Mouse (Mus musculus) heart, embryonic 10.5 days (tissue): ENCODE results near the gene Tmem159. TPM values are rescaled to one million over a fixed set of nuclear protein-coding genes. Genes with fewer than 3 reads are reported as not detected.

Source experiments
- DNase-seq: peaks from one replicate; pipeline ENCODE4 v3.0.0-alpha.2; 2017; ENCODE audit warnings: low spot score
- H3K27ac ChIP-seq: fragments of 300-500 bp; sonication (generic); 2 replicates; pipeline ENCODE4 v1.5.1; 2016; ENCODE audit warnings: mild to moderate bottlenecking
- H3K27me3 ChIP-seq: fragments of 300-500 bp; sonication (generic); 2 replicates; pipeline ENCODE4 v1.6.1; 2016; ENCODE audit warnings: mild to moderate bottlenecking; ENCODE audit not compliant: poor library complexity, insufficient read depth, severe bottlenecking
- H3K36me3 ChIP-seq: fragments of 300-500 bp; sonication (generic); 2 replicates; pipeline ENCODE4 v1.6.1; 2016; ENCODE audit warnings: mild to moderate bottlenecking, moderate library complexity
- H3K4me1 ChIP-seq: fragments of 300-500 bp; sonication (generic); 2 replicates; pipeline ENCODE4 v1.6.1; 2016; ENCODE audit warnings: mild to moderate bottlenecking
- H3K4me3 ChIP-seq: fragments of 300-500 bp; sonication (generic); 2 replicates; pipeline ENCODE4 v1.5.1; 2016; ENCODE audit warnings: mild to moderate bottlenecking, moderate library complexity
- H3K9me3 ChIP-seq: fragments of 300-500 bp; sonication (generic); 2 replicates; pipeline ENCODE4 v1.6.1; 2016; ENCODE audit warnings: mild to moderate bottlenecking, moderate library complexity
- WGBS: fragments of 180-500 bp; shearing (Covaris S2); methylation state at CpG from one replicate; pipeline ENCODE4 v1.1.7; 2016; 5-methylcytosine and 5-hydroxymethylcytosine counted together
- polyA plus RNA-seq: library from polyadenylated mRNA; unstranded; fragments of >200 nt; fragmentation: Nextera tagmentation; extraction: Ambion mirVana; gene quantifications from 2 replicates; pipeline ENCODE4 v1.2.1, GENCODE M21; 2016

Tmem159 gene
- polyA plus RNA-seq, result 18.1 and 20.4 TPM in 2 replicates

DNA sequence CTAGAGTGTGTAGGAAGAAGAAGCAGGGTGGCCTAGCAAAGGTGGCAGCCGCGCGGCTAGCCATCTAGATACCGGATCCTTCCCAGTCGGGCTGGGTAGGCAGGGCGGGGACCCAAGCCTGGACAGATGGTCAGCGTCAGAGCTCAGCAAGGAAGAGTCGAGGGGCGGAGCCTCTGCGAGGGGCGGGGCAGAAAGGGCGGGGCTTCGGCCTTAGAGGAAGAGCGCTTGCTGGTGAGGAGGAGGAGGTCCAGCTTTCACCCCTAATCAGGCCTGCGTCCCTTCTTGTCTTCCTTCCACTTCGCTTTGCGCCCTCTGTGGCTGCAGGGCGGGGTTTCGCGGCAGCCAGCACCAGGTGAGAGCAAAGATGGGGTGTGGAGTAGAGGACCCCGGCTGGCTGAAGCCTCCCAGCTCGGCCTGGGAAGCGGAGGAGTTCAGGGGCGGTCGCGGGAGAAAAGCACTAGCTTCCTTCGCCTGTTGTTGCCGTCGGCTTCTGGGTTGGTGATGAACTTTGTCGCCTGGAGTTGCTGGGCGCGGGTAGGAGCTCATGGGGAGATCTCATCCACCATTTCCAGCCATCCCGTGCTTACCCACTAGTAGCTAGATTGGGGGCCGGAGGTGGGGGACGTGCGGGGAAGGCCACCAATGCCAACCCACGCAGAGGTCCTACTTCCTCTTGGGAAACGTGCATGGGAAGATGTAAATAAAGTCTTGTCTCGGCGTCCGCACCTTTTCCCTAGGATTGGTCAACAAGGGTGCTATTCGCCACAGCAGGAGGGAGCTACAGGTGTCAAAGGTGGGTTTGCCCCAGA, at the start of gene Tmem159:
Tmem159 (plus strand) TSS at position 190 of the 809 bp plus-strand sequence.
- Histone ChIP-seq H3K9me3 (no peaks in the 10 kb centered on the region), H3K4me3 (peak within 1 kb of the TSS; percentile 80), H3K4me1 (peaks cover 10% of the 10 kb centered on the region), H3K36me3 (no peaks in the 10 kb centered on the region), H3K27me3 (no peaks in the 10 kb centered on the region), H3K27ac (peak within 1 kb of the TSS; percentile 80)
- DNase-seq, result peak; percentile 95
- WGBS, result under 1% methylated on average over 41 of the region's 42 CpGs

DNA sequence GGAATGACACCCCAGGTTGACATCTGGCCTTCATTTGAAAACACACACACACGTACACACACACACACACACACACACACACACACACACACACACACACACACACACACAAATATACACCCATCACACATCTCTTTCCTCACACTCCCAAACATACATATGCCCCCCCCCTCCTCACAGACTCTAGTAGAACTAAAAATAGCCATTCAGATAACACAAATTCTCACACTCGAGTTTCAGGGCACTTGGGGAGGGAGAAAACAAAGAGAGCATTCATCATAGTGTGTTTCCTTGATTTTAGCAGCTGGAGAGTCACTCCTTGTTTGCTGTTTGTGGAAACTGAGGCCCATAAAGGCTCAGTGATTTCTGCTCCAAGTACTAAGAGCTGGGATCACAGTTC, 48.1 kb upstream of the Tmem159 start:
- H3K27me3 ChIP-seq, result no peaks in the 10 kb centered on the region
- peaks cover 14% of the 10 kb centered on the region for H3K4me1 ChIP-seq
- no peak overlapping the region for H3K4me3 ChIP-seq
- DNase-seq, result no peak
- 10% methylated on average over 1 of the region's 2 CpGs for WGBS
- H3K9me3 ChIP-seq, result no peaks in the 10 kb centered on the region
- peak overlapping the region; percentile 73 for H3K27ac ChIP-seq
- no peaks in the 10 kb centered on the region for H3K36me3 ChIP-seq

DNA sequence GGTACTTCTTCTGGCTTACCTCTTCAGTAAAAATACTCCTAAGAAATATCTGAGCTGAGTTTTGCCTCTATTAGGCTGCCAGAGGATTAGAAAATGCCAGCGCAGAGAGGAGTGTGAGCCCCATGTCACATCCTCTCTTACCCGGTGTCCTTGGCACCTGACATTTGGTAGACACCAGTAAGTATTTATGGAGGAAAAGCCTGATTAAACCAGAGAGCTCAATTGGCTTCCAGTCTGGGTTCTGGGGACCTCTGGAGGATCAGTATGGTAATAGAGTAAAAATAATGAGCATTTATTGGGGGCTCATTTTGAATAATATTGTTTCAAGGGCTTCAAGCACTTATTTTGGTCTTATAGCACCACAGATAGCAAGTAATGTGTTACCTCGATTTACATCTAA, 46.7 kb upstream of the Tmem159 start:
- Histone ChIP-seq H3K27me3 (no peaks in the 10 kb centered on the region), H3K9me3 (no peaks in the 10 kb centered on the region), H3K36me3 (no peaks in the 10 kb centered on the region), H3K27ac (no peak overlapping the region; the same call in 1 of the 2 replicates), H3K4me3 (no peak overlapping the region), H3K4me1 (peaks cover 14% of the 10 kb centered on the region)
- WGBS, result 74% methylated on average over 3 of the region's 3 CpGs
- DNase-seq, result no peak

- no peak overlapping the region for H3K27ac ChIP-seq
- H3K9me3 ChIP-seq, result no peaks in the 10 kb centered on the region
- no peaks in the 10 kb centered on the region for H3K36me3 ChIP-seq
- no peak overlapping the region for H3K4me3 ChIP-seq
- no peaks in the 10 kb centered on the region for H3K27me3 ChIP-seq
- 68% methylated on average over 1 of the region's 1 CpGs for WGBS
- H3K4me1 ChIP-seq, result no peaks in the 10 kb centered on the region
- DNase-seq, result no peak
These were observed 38.1 kb upstream of the Tmem159 start for GRCm38 (mm10) chr7:120064045-120064444.

DNA sequence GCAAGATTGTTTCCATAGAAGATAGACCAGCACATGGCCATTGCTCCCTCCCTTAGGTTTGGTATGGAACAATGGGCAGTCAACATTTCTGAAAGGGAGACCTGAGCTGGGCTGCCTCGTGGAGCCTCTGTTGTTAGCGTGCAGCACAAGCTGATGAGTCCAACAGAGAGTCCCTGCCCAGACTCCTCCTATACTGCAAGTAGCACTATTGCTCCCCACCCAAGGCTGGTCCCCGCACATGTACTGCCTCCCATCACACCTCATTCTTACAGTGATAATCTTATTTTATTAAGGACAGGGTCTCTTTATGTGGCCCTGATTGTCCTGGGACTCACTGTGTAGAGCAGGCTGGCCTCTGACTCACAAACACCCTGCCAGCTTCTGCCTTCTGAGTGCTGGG, 34.0 kb upstream of the Tmem159 start:
- no peak for DNase-seq
- Histone ChIP-seq H3K27ac (no peak overlapping the region), H3K4me1 (no peaks in the 10 kb centered on the region), H3K9me3 (no peaks in the 10 kb centered on the region), H3K27me3 (no peaks in the 10 kb centered on the region), H3K36me3 (no peaks in the 10 kb centered on the region), H3K4me3 (no peak overlapping the region)
- 70% methylated on average over 3 of the region's 3 CpGs for WGBS

GRCm38 (mm10) chr7:120069164-120069563, 33.0 kb upstream of the Tmem159 start:
- Histone ChIP-seq H3K27me3 (no peaks in the 10 kb centered on the region), H3K27ac (no peak overlapping the region), H3K4me3 (no peak overlapping the region), H3K4me1 (no peaks in the 10 kb centered on the region), H3K36me3 (no peaks in the 10 kb centered on the region), H3K9me3 (no peaks in the 10 kb centered on the region)
- DNase-seq, result no peak
- WGBS, result 44% methylated on average over 3 of the region's 3 CpGs

DNA sequence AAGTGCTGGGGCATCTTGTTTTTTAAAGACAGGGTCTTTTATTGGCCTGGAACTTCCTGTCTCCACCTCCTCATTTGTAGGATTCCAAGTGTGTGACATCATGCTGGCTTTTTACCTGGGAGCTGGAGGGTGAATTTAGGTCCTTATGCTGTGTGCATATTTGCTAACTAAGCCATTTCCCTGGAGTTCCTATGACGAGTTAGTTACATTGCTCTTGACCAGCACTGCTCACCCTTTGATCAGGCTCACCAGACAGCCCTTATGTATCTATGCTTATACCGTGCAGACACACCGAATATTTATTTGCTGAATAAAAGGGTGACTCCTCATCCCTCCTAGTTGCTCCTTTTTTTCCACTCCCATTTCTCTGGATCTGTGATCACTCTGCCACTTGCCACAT, 22.0 kb upstream of the Tmem159 start:
- WGBS, result 80% methylated on average over 3 of the region's 3 CpGs
- Histone ChIP-seq H3K36me3 (no peaks in the 10 kb centered on the region), H3K9me3 (no peaks in the 10 kb centered on the region), H3K27me3 (no peaks in the 10 kb centered on the region), H3K27ac (no peak overlapping the region), H3K4me1 (no peaks in the 10 kb centered on the region), H3K4me3 (no peak overlapping the region)
- no peak for DNase-seq

DNA sequence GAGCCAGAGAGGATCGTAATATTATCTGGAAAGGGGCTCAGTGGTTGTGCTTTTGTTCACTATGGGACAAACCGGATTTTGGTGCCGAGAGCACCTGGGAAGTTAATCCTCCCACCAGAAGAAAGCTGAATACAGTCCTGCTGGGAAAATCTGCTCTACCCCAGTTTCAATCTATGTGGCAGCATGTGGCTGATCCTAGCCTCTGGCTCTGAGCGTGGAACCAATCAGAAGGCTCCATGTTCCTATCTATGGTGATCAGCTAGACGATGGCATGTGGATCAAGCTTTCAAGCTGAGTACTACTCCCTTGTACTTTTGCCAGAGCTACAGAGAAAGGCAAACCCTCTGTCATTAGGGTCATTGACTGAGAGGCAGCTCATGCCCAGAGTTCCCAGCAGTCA, 9.1 kb upstream of the Tmem159 start:
- no peak for DNase-seq
- H3K36me3 ChIP-seq, result no peaks in the 10 kb centered on the region

DNA sequence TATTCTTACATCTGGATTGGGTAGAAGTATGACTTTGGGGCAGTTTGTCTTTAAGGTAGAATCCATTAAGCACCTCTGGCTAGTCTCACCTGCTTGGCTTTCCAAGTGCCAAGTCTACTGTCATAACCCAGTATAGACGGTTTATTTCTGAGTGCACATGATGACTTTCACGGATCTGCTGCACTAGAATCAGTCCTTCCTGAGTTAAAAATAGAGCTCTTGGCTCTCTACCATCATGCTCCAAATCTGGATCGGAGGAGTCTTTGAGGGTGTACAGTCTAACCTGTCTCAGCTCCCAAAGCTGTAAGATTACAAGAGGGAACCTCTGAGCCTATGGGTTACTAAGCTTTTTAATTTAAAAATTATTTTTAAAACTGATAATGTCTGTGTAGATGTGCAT, 7.9 kb upstream of the Tmem159 start:
- Histone ChIP-seq H3K4me3 (no peak overlapping the region), H3K9me3 (no peaks in the 10 kb centered on the region), H3K4me1 (no peaks in the 10 kb centered on the region), H3K27ac (no peak overlapping the region), H3K27me3 (no peaks in the 10 kb centered on the region), H3K36me3 (no peaks in the 10 kb centered on the region)
- no peak for DNase-seq
- WGBS, result 52% methylated on average over 3 of the region's 3 CpGs

More for the DNA sequence above, 9.1 kb upstream of the Tmem159 start:
- Histone ChIP-seq H3K27me3 (no peaks in the 10 kb centered on the region), H3K9me3 (no peaks in the 10 kb centered on the region), H3K4me3 (no peak overlapping the region), H3K4me1 (no peaks in the 10 kb centered on the region), H3K27ac (no peak overlapping the region)
- 49% methylated on average over 5 of the region's 5 CpGs for WGBS

DNA sequence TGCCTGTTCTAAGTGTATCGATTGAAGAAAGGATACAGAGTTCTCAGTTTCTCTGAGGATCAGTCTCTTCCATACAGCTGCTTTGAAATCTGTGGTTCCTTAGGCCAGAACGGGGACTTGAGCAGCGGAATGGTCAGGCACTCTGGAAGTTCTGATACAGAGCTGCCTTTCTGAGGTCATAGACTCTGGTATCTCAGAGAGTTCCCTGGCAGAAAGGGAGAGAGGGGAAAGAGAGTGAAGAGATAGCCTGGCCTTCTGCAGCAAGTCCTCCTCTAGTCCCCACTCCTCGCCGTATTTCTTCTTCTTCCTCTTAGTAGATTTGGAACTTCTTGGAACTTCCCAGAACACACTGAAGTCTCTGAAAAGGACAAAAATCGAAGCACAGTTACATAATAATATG, 7.0 kb upstream of the Tmem159 start, which contains the start of gene Dnah3:
Dnah3 (minus strand) TSS at position 101 of the 400 bp plus-strand sequence.
- Histone ChIP-seq H3K4me3 (no peak within 1 kb of the TSS), H3K27ac (no peak within 1 kb of the TSS), H3K9me3 (no peaks in the 10 kb centered on the region), H3K27me3 (no peaks in the 10 kb centered on the region), H3K36me3 (no peaks in the 10 kb centered on the region), H3K4me1 (no peaks in the 10 kb centered on the region)
- no peak for DNase-seq
- 71% methylated on average over 6 of the region's 6 CpGs for WGBS

DNA sequence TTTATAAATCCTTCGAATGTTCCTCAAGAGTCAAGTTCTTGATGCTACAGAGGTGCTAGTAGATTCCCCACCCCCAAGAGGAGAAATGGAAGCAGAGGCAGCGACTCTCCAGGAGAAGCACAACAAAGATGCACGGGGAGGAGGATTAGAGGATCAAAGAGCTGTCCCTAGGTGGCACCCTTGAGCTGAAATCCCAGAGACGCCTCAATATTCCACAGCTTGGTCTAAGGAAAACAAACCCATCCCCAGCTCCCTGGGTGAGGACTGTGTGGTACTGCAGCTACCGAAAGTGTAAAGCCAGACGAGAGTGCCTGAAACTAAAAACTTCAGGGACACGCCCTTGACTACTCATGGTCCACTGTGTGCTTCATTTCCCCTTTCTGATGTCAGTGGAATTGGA, 4.3 kb upstream of the Tmem159 start:
- no peak overlapping the region for H3K4me3 ChIP-seq
- H3K4me1 ChIP-seq, result peaks cover 4% of the 10 kb centered on the region; the same call in 1 of the 2 replicates
- WGBS, result 6% methylated on average over 7 of the region's 7 CpGs
- no peaks in the 10 kb centered on the region for H3K36me3 ChIP-seq
- no peaks in the 10 kb centered on the region for H3K27me3 ChIP-seq
- no peak overlapping the region for H3K27ac ChIP-seq
- H3K9me3 ChIP-seq, result no peaks in the 10 kb centered on the region
- DNase-seq, result no peak

DNA sequence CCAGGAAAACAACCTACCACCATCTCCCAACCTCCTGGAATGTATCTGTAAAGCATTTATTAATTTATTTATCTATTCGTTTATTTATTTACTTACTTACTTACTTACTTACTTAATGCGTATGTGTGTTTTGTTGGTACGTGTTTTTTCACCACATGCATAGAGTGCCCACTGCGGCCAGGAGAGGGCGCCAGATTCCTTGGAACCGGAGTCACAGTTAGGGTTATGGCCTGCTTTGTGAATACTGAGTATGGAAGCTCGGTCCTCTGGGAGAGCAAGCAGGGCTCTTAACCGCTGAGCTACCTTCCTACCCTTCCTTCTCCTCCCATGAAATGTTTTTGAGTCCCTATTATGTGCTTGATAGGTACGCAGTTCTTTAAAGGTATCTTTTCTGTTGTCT, 3.8 kb upstream of the Tmem159 start:
- H3K4me3 ChIP-seq, result no peak overlapping the region
- no peak overlapping the region for H3K27ac ChIP-seq
- H3K27me3 ChIP-seq, result no peaks in the 10 kb centered on the region
- H3K9me3 ChIP-seq, result no peaks in the 10 kb centered on the region
- DNase-seq, result no peak
- peaks cover 9% of the 10 kb centered on the region for H3K4me1 ChIP-seq
- 29% methylated on average over 9 of the region's 9 CpGs for WGBS
- H3K36me3 ChIP-seq, result no peaks in the 10 kb centered on the region

- Histone ChIP-seq H3K27ac (peak overlapping the region; percentile 80), H3K27me3 (no peaks in the 10 kb centered on the region), H3K36me3 (no peaks in the 10 kb centered on the region), H3K4me1 (peaks cover 10% of the 10 kb centered on the region), H3K4me3 (peak overlapping the region; percentile 80), H3K9me3 (no peaks in the 10 kb centered on the region)
- DNase-seq, result no peak
- 3% methylated on average over 25 of the region's 25 CpGs for WGBS
These were observed 940 bp downstream of the Tmem159 start for GRCm38 (mm10) chr7:120103019-120103567.
